Mouse (Mus musculus) CH12.LX (cell line): Measurements from ENCODE around the gene Txn2. TPM values are rescaled to one million over a fixed set of nuclear protein-coding genes. Genes with fewer than 3 reads are reported as not detected.

Experiments
- DNase-seq: peaks from one replicate; pipeline ENCODE4 v3.0.0-alpha.2; 2013; ENCODE audit errors: extremely low read depth
- H3K27ac ChIP-seq: 2 replicates; pipeline ENCODE4 v1.5.1; 2012; ENCODE audit warnings: low read depth, mild to moderate bottlenecking, control low read depth, moderate library complexity; ENCODE audit not compliant: insufficient read depth
- H3K27me3 ChIP-seq: replicated peaks from 2 replicates; pipeline ENCODE3; 2012; ENCODE audit warnings: inconsistent platforms
- H3K36me3 ChIP-seq, 2 experiments: replicated peaks in 1 of 2; 2 replicates each; pipeline versions ENCODE3 to v1.6.1; 2012; ENCODE audit warnings: inconsistent platforms in 1 of 2, low read length in 1 of 2, mild to moderate bottlenecking in 1 of 2, mixed read lengths in 1 of 2, moderate library complexity in 1 of 2; ENCODE audit not compliant: control insufficient read depth in 1 of 2, insufficient read depth in 1 of 2
- H3K4me1 ChIP-seq, 2 experiments: 2 replicates each; pipeline ENCODE4 v1.6.1; 2012; ENCODE audit warnings: inconsistent platforms in 1 of 2, moderate library complexity in 1 of 2; ENCODE audit not compliant: insufficient read depth in 2 of 2, control insufficient read depth in 1 of 2
- H3K4me2 ChIP-seq: 2 replicates; pipeline ENCODE4 v1.6.1; 2012; ENCODE audit warnings: low read depth, mild to moderate bottlenecking, control low read depth; ENCODE audit not compliant: poor library complexity, insufficient read depth, severe bottlenecking
- H3K4me3 ChIP-seq, 3 experiments: fragments of 150-350 bp in 1 of 3; sonication (generic) in 1 of 3; replicated peaks in 1 of 3; 2 replicates each; pipeline versions ENCODE3 to v1.5.1; 2011 to 2012; ENCODE audit warnings: low read depth in 2 of 3, low read length in 2 of 3, mild to moderate bottlenecking in 2 of 3, moderate library complexity in 2 of 3, control low read depth in 1 of 3, improper control_type of control experiment in 1 of 3, inconsistent platforms in 1 of 3, mixed read lengths in 1 of 3; ENCODE audit not compliant: poor library complexity in 1 of 3
- H3K79me2 ChIP-seq: replicated peaks from 2 replicates; pipeline ENCODE4 v1.6.1; 2012; ENCODE audit warnings: mild to moderate bottlenecking, moderate library complexity; ENCODE audit not compliant: control insufficient read depth, poor library complexity, insufficient read depth, severe bottlenecking; ENCODE audit errors: extremely low read depth
- H3K9ac ChIP-seq: 2 replicates; pipeline ENCODE4 v1.6.1; 2012; ENCODE audit warnings: low read depth, mild to moderate bottlenecking, control low read depth, moderate library complexity; ENCODE audit not compliant: insufficient read depth
- H3K9me3 ChIP-seq: replicated peaks from 2 replicates; pipeline ENCODE3; 2012; ENCODE audit warnings: low read length, inconsistent platforms, mixed read lengths
- BHLHE40 ChIP-seq: IDR thresholded peaks from 2 replicates; pipeline ENCODE4 v1.6.1; 2011; ENCODE audit warnings: mild to moderate bottlenecking, low read depth, low read length, improper control_type of control experiment
- CHD1 ChIP-seq: IDR thresholded peaks from 2 replicates; pipeline ENCODE4 v1.6.1; 2012; ENCODE audit warnings: low read depth, low read length, improper control_type of control experiment, inconsistent platforms
- CTCF ChIP-seq, 2 experiments: IDR thresholded peaks in 1 of 2; conservative IDR thresholded peaks in 1 of 2; 2 replicates each; pipeline ENCODE4 v1.5.1; 2011 to 2012; ENCODE audit warnings: low read depth in 2 of 2, low read length in 2 of 2, improper control_type of control experiment in 1 of 2, inconsistent platforms in 1 of 2, mild to moderate bottlenecking in 1 of 2, moderate library complexity in 1 of 2
- E2F4 ChIP-seq: IDR thresholded peaks from 2 replicates; pipeline ENCODE4 v1.6.1; 2011; ENCODE audit warnings: low read depth, low read length, improper control_type of control experiment; ENCODE audit not compliant: insufficient replicate concordance
- ELF1 ChIP-seq: IDR thresholded peaks from 2 replicates; pipeline ENCODE4 v1.6.1; 2014; ENCODE audit warnings: low read depth, mild to moderate bottlenecking, inconsistent platforms, low read length, improper control_type of control experiment
- ETS1 ChIP-seq: conservative IDR thresholded peaks from 2 replicates; pipeline ENCODE4 v1.6.1; 2012; ENCODE audit warnings: low read depth, mild to moderate bottlenecking, inconsistent platforms, low read length, improper control_type of control experiment, moderate library complexity
- HCFC1 ChIP-seq: IDR thresholded peaks from 2 replicates; pipeline ENCODE4 v1.6.1; 2012; ENCODE audit warnings: low read depth, mild to moderate bottlenecking, inconsistent platforms, low read length, improper control_type of control experiment
- IRF4 ChIP-seq: IDR thresholded peaks from 2 replicates; pipeline ENCODE4 v1.6.1; 2014; ENCODE audit warnings: low read depth, mild to moderate bottlenecking, inconsistent platforms, low read length, improper control_type of control experiment
- JUN ChIP-seq: IDR thresholded peaks from 2 replicates; pipeline ENCODE4 v1.6.1; 2011; ENCODE audit warnings: low read depth, mild to moderate bottlenecking, low read length, improper control_type of control experiment, moderate library complexity; ENCODE audit not compliant: insufficient read depth
- KAT2A ChIP-seq: IDR thresholded peaks from 2 replicates; pipeline ENCODE4 v1.6.1; 2012; ENCODE audit warnings: low read length, improper control_type of control experiment, inconsistent platforms; ENCODE audit not compliant: insufficient replicate concordance
- MAFK ChIP-seq: IDR thresholded peaks from 2 replicates; pipeline ENCODE4 v1.6.1; 2011; ENCODE audit warnings: low read length, improper control_type of control experiment; ENCODE audit not compliant: insufficient replicate concordance
- MAX ChIP-seq: IDR thresholded peaks from 2 replicates; pipeline ENCODE4 v1.6.1; 2011; ENCODE audit warnings: low read length, improper control_type of control experiment
- MXI1 ChIP-seq: IDR thresholded peaks from 2 replicates; pipeline ENCODE4 v1.6.1; 2011; ENCODE audit warnings: mild to moderate bottlenecking, low read depth, low read length, improper control_type of control experiment
- NRF1 ChIP-seq: IDR thresholded peaks from 2 replicates; pipeline ENCODE4 v1.6.1; 2014; ENCODE audit warnings: low read depth, mild to moderate bottlenecking, inconsistent platforms, low read length, improper control_type of control experiment, moderate library complexity
- POLR2AphosphoS2 ChIP-seq: IDR thresholded peaks from 2 replicates; pipeline ENCODE4 v1.6.1; 2011; ENCODE audit warnings: low read depth, low read length, improper control_type of control experiment
- RAD21 ChIP-seq: IDR thresholded peaks from 2 replicates; pipeline ENCODE4 v1.6.1; 2011; ENCODE audit warnings: low read depth, mild to moderate bottlenecking, low read length, improper control_type of control experiment, moderate library complexity
- RCOR1 ChIP-seq: conservative IDR thresholded peaks from 2 replicates; pipeline ENCODE4 v1.6.1; 2012; ENCODE audit warnings: low read depth, mild to moderate bottlenecking, inconsistent platforms, low read length, improper control_type of control experiment
- SIN3A ChIP-seq: IDR thresholded peaks from 2 replicates; pipeline ENCODE4 v1.6.1; 2012; ENCODE audit warnings: low read length, improper control_type of control experiment, inconsistent platforms
- SMC3 ChIP-seq: IDR thresholded peaks from 2 replicates; pipeline ENCODE4 v1.6.1; 2011; ENCODE audit warnings: low read depth, low read length, improper control_type of control experiment
- TBP ChIP-seq: conservative IDR thresholded peaks from 2 replicates; pipeline ENCODE4 v1.6.1; 2011; ENCODE audit warnings: low read depth, low read length, improper control_type of control experiment
- USF2 ChIP-seq: conservative IDR thresholded peaks from 2 replicates; pipeline ENCODE4 v1.6.1; 2011; ENCODE audit warnings: low read depth, low read length, improper control_type of control experiment
- ZMIZ1 ChIP-seq: IDR thresholded peaks from 2 replicates; pipeline ENCODE4 v1.6.1; 2012; ENCODE audit warnings: low read depth, mild to moderate bottlenecking, inconsistent platforms, low read length, improper control_type of control experiment
- dilution Hi-C: fragments of 300-500 bp; cut with MboI; formaldehyde crosslinking; loops from 2 replicates; pipeline ENCODE4 v1.14.3; 2020; ENCODE audit warnings: low sequenced_read_pairs; ENCODE audit not compliant: extremely low pct_unique_long_range_greater_than_20kb, extremely low pct_ligation_motif_present
- in situ Hi-C: fragments of 300-500 bp; cut with MboI; formaldehyde crosslinking; loops from 3 replicates; pipeline ENCODE4 v1.14.3; 2019; ENCODE audit warnings: low sequenced_read_pairs, low pct_ligation_motif_present, low pct_unique_long_range_greater_than_20kb, mixed read lengths
- polyA plus RNA-seq: library from polyadenylated mRNA; unstranded; fragments of >175 nt; gene quantifications from 2 replicates; pipeline ENCODE4 v1.2.1, GENCODE M21; 2012; ENCODE audit warnings: low read depth; ENCODE audit not compliant: insufficient read length
- total RNA-seq, 2 experiments: library from RNA; depleted of rRNA; stranded (reverse); fragments of 300-350 nt in 1 of 2; fragments of >200 nt in 1 of 2; gene quantifications; 2 replicates each; pipeline ENCODE4 v1.2.3; 2012 to 2014

Gene Txn2
- total and polyA plus RNA-seq, 3 experiments = 22.4 to 209 (median 105) TPM

DNA sequence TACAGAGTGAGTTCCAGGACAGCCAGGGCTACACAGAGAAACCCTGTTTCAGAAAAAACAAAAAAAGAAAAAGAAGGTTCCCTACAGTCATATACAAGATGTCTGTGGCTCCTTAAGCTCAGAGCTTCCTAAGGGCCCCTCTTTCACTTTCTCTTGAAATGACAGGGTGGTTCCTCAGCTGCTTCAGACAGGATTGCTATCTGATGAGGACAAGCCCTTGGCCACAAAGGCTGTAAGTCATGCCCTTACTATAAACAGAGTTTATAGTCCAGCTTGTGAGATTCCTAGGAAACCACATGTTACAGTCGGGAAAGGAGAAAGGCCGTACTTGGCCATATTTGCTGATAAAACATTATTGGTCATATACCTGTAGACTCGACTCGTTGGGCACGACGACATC is 52.9 kb downstream of the Txn2 start:
- in situ Hi-C loops = no loop called here
- H3K79me2 ChIP-seq = no peaks in the 10 kb centered on the region
- H3K4me1 ChIP-seq = peaks cover 3 to 5% of the 10 kb centered on the region in 2 experiments; a peak in 3 of 4 replicates
- no peaks in the 10 kb centered on the region for H3K9me3 ChIP-seq
- TF ChIP-seq IRF4 = peak; percentile 49; the same call in 1 of the 2 replicates
- TF ChIP-seq KAT2A = no peak
- TF ChIP-seq, all 38 proteins: peak for 1
- Histone ChIP-seq H3K27ac (no peak overlapping the region), H3K4me2 (no peak overlapping the region), H3K36me3 (no peaks in the 10 kb centered on the region), H3K9ac (no peak overlapping the region), H3K27me3 (peaks cover 2% of the 10 kb centered on the region), H3K4me3 (no peak overlapping the region)
- no peak for DNase-seq
- dilution Hi-C loops = no loop called here

- no peak overlapping the region for H3K9ac ChIP-seq
- DNase-seq = no peak
- peaks cover 2% of the 10 kb centered on the region for H3K27me3 ChIP-seq
- no peak for TF ChIP-seq ZMIZ1
- no peak for TF ChIP-seq CHD1
- no peak for TF ChIP-seq SIN3A
- TF ChIP-seq E2F4 = no peak
- TF ChIP-seq BHLHE40 = no peak
- no peak for TF ChIP-seq JUN
- TF ChIP-seq POLR2AphosphoS2 = no peak
- no peak for TF ChIP-seq TBP
- no peak for TF ChIP-seq MAX
- TF ChIP-seq MXI1 = no peak
- no peaks in the 10 kb centered on the region for H3K36me3 ChIP-seq
- H3K4me3 ChIP-seq = no peak overlapping the region
- H3K79me2 ChIP-seq = no peaks in the 10 kb centered on the region
- peaks cover 3 to 5% of the 10 kb centered on the region in 2 experiments; a peak in 3 of 4 replicates for H3K4me1 ChIP-seq
- no peak overlapping the region for H3K4me2 ChIP-seq
- in situ Hi-C loops (no loop called here), dilution Hi-C loops (no loop called here)
- no peaks in the 10 kb centered on the region for H3K9me3 ChIP-seq
- no peak overlapping the region for H3K27ac ChIP-seq
Observed at GRCm38 (mm10) chr15:77874807-77875206, 54.0 kb downstream of the Txn2 start.

- H3K4me1 ChIP-seq = peaks cover 3 to 5% of the 10 kb centered on the region in 2 experiments; a peak in 3 of 4 replicates
- H3K9me3 ChIP-seq = no peaks in the 10 kb centered on the region
- no peaks in the 10 kb centered on the region for H3K36me3 ChIP-seq
- DNase-seq = no peak
- no peak overlapping the region for H3K4me3 ChIP-seq
- H3K27me3 ChIP-seq = peaks cover 2% of the 10 kb centered on the region
- dilution Hi-C loops (no loop called here), in situ Hi-C loops (no loop called here)
- H3K79me2 ChIP-seq = no peaks in the 10 kb centered on the region
- H3K9ac ChIP-seq = no peak overlapping the region
- H3K27ac ChIP-seq = no peak overlapping the region
- no peak overlapping the region for H3K4me2 ChIP-seq
- TF ChIP-seq CHD1 = no peak
- TF ChIP-seq RAD21 = no peak
- TF ChIP-seq NRF1 = no peak
- no peak for TF ChIP-seq CTCF (conservative IDR thresholded peaks at IDR 0.05 in 1 of 2, IDR thresholded peaks at IDR 0.05 in 1 of 2; ENCODE audit: low read depth in 2 of 2, low read length in 2 of 2)
- TF ChIP-seq TBP = no peak
- TF ChIP-seq ELF1 = no peak
- no peak for TF ChIP-seq SMC3
- no peak for TF ChIP-seq RCOR1
- TF ChIP-seq MAX = no peak
- no peak for TF ChIP-seq HCFC1
- no peak for TF ChIP-seq SIN3A
- no peak for TF ChIP-seq E2F4
- no peak for TF ChIP-seq ETS1
- no peak for TF ChIP-seq USF2
- TF ChIP-seq MAFK = no peak
Observed at GRCm38 (mm10) chr15:77874310-77874709, 54.5 kb downstream of the Txn2 start.
